Mouse (Mus musculus) forebrain, embryonic 15.5 days (tissue): ENCODE data around the gene Magi1. TPM values are rescaled to one million over a fixed set of nuclear protein-coding genes. Genes with fewer than 3 reads are reported as not detected.

Experiments used
- ATAC-seq: fragments of 200-750 bp; cut with Nextera tagmentation; replicated peaks from 2 replicates; pipeline ENCODE4 v1.8.0; 2017; ENCODE audit warnings: mild to moderate bottlenecking, moderate TSS enrichment, moderate library complexity
- H3K27ac ChIP-seq: fragments of 300-500 bp; sonication (generic); replicated peaks from 2 replicates; pipeline ENCODE4 v1.5.1; 2015; ENCODE audit warnings: mild to moderate bottlenecking, inconsistent platforms
- H3K27me3 ChIP-seq: fragments of 300-500 bp; sonication (generic); 2 replicates; pipeline ENCODE4 v1.6.1; 2015; ENCODE audit warnings: inconsistent platforms
- H3K36me3 ChIP-seq: fragments of 300-500 bp; sonication (generic); 2 replicates; pipeline ENCODE4 v1.6.1; 2015; ENCODE audit warnings: mild to moderate bottlenecking, inconsistent platforms
- H3K4me1 ChIP-seq: fragments of 300-500 bp; sonication (generic); 2 replicates; pipeline ENCODE4 v1.6.1; 2015; ENCODE audit warnings: inconsistent platforms
- H3K4me2 ChIP-seq: fragments of 300-500 bp; sonication (generic); replicated peaks from 2 replicates; pipeline ENCODE4 v1.6.1; 2015; ENCODE audit warnings: mild to moderate bottlenecking, inconsistent platforms
- H3K4me3 ChIP-seq: fragments of 300-500 bp; sonication (generic); 2 replicates; pipeline ENCODE4 v1.5.1; 2015; ENCODE audit warnings: mild to moderate bottlenecking, inconsistent platforms
- H3K9ac ChIP-seq: fragments of 300-500 bp; sonication (generic); replicated peaks from 2 replicates; pipeline ENCODE4 v1.6.1; 2015; ENCODE audit warnings: mild to moderate bottlenecking, inconsistent platforms
- H3K9me3 ChIP-seq: fragments of 300-500 bp; sonication (generic); 2 replicates; pipeline ENCODE4 v1.6.1; 2016; ENCODE audit warnings: inconsistent platforms
- WGBS: fragments of 180-500 bp; shearing (Covaris S2); methylation state at CpG from one replicate; pipeline ENCODE4 v1.1.7; 2015; ENCODE audit warnings: mixed read lengths; 5-methylcytosine and 5-hydroxymethylcytosine counted together
- polyA plus RNA-seq: library from polyadenylated mRNA; unstranded; fragments of >200 nt; fragmentation: Nextera tagmentation; extraction: Ambion mirVana; gene quantifications from 2 replicates; pipeline ENCODE4 v1.2.1, GENCODE M21; 2015

The Magi1 gene
- polyA plus RNA-seq, 1 experiment from 2014 or later = 36.7 TPM

DNA sequence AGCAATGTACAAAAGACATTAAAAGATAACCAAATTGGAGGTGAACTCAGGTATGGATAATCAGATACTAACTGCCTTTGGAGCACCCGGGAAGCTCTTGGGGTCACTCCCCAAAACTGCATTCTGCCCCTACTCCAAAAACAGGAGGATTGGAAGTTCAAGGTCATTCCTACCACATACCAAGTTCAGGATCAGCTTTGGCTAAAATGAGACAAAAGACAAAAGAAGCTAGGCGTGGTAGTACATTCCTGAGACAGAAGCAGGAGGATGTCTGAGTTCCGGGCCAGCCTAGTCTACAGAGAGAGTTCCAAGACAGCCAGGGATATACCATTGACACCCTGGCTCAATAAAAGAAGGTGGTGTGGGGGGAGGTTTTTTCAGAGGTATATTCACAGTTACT is 304.5 kb downstream of the Magi1 start:
- Histone ChIP-seq H3K27ac (no peak overlapping the region), H3K36me3 (no peaks in the 10 kb centered on the region), H3K4me2 (no peak overlapping the region), H3K9ac (no peak overlapping the region), H3K27me3 (no peaks in the 10 kb centered on the region), H3K4me1 (peaks cover 8% of the 10 kb centered on the region), H3K4me3 (no peak overlapping the region), H3K9me3 (no peaks in the 10 kb centered on the region)
- ATAC-seq = no peak
- 88% methylated on average over 3 of the region's 3 CpGs for WGBS

DNA sequence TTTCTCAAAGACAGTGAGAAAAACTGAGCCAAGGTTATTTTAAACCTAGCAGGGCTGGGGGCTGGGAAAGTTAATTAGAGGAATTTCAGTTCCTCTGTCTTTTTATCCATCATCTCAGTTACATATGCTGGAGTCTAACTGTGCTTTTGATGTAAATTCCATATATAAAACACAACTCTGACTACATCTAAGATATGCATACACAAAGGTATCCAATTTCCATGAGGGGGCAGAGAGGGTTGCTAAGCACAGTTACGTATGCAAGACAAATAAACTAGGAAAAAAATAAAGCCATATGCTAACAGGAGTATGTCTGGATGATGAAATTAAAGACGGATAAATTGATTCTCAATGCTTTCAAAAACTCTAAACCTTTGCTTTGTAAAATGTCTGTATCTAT is 315.0 kb downstream of the Magi1 start:
- H3K9me3 ChIP-seq = no peaks in the 10 kb centered on the region
- 70% methylated on average over 2 of the region's 2 CpGs for WGBS
- H3K4me3 ChIP-seq = no peak overlapping the region
- no peaks in the 10 kb centered on the region for H3K27me3 ChIP-seq
- no peak overlapping the region for H3K4me2 ChIP-seq
- H3K36me3 ChIP-seq = no peaks in the 10 kb centered on the region
- H3K4me1 ChIP-seq = no peaks in the 10 kb centered on the region
- no peak for ATAC-seq
- no peak overlapping the region for H3K27ac ChIP-seq
- H3K9ac ChIP-seq = no peak overlapping the region

DNA sequence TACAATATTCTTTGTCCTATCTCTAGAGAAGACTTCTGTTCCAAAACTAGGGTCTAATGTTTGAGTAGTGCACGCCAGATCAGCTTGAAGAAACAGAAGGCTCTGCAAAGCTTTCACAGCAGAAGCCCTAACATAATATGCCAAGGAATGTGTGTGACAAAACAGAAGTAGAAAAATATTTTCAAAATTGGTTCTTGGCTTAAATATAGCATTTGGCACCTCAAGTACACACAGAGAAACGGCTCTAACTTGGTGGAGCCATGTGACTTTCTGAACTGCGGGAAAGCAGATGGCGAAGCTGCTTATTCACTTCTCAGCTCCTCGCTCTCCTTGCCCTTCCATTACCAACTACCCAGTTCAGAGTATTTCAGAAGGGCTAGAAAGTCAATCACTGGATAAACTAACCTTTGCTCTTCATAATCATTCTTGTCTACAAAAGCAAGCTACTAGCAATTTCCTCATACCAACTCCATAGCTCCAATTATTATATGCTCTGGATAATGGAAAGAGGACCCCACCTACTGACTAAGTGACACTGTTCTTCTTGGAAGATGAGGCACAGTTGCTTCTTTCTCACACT is 320.9 kb downstream of the Magi1 start:
- H3K4me2 ChIP-seq = no peak overlapping the region
- no peak overlapping the region for H3K9ac ChIP-seq
- 73% methylated on average over 5 of the region's 5 CpGs for WGBS
- ATAC-seq = peak; percentile 48; the same call in 1 of the 2 replicates
- no peaks in the 10 kb centered on the region for H3K27me3 ChIP-seq
- no peaks in the 10 kb centered on the region for H3K36me3 ChIP-seq
- no peaks in the 10 kb centered on the region for H3K9me3 ChIP-seq
- H3K27ac ChIP-seq = no peak overlapping the region
- H3K4me1 ChIP-seq = peaks cover 3% of the 10 kb centered on the region; the same call in 1 of the 2 replicates
- no peak overlapping the region for H3K4me3 ChIP-seq

DNA sequence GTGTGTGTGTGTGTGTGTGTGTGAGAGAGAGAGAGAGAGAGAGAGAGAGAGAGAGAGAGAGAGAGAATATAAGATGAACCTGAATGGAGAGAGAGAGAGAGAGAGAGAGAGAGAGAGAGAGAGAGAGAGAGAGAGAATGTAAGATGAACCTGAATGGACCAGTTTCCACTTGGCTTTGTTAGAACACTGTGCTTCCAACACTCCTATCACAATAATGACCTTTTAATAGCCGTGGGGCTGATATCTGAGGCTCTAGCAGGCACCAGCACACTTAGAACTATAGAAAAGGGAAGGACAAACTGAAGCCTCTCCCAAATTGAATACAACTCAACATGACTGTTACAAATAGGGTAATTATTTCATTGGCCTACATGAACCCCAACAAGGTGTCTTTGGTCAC is 321.9 kb downstream of the Magi1 start:
- Histone ChIP-seq H3K4me1 (peaks cover 12% of the 10 kb centered on the region), H3K27ac (no peak overlapping the region), H3K4me3 (no peak overlapping the region), H3K4me2 (no peak overlapping the region), H3K9ac (no peak overlapping the region), H3K36me3 (no peaks in the 10 kb centered on the region), H3K9me3 (no peaks in the 10 kb centered on the region), H3K27me3 (no peaks in the 10 kb centered on the region)
- no peak for ATAC-seq
- WGBS = 83% methylated on average over 1 of the region's 1 CpGs

GRCm38 (mm10) chr6:93957172-93957571 is 326.5 kb downstream of the Magi1 start:
- H3K27me3 ChIP-seq = no peaks in the 10 kb centered on the region
- ATAC-seq = 0 out of 2 replicates have a peak, but pooled peaks have one; percentile 32
- H3K4me1 ChIP-seq = peaks cover 13% of the 10 kb centered on the region
- 9% methylated on average over 2 of the region's 2 CpGs for WGBS
- no peak overlapping the region for H3K4me3 ChIP-seq
- H3K9me3 ChIP-seq = no peaks in the 10 kb centered on the region
- no peak overlapping the region for H3K4me2 ChIP-seq
- no peaks in the 10 kb centered on the region for H3K36me3 ChIP-seq
- no peak overlapping the region for H3K27ac ChIP-seq
- no peak overlapping the region for H3K9ac ChIP-seq

DNA sequence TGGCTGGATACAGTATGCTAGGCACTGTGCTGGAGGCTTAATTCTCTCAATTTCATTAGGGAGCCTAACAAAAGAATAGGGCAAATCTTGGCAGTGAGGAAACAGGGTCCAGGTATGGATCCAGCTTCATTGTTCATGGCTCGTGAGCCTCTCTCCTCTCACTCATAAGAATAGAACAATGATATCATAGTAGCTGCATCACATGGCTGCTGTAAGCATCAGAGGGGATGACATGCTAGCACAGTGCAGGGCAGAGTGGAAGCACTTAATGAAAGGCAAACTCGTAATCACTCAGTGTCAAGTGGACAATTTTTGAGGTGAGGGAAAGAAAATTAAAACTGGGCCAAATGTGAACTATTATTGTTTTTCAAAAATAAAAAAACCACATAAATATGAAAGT is 337.1 kb downstream of the Magi1 start:
- H3K9ac ChIP-seq = no peak overlapping the region
- WGBS = 38% methylated on average over 2 of the region's 2 CpGs
- no peak overlapping the region for H3K4me2 ChIP-seq
- no peak overlapping the region for H3K4me3 ChIP-seq
- H3K27ac ChIP-seq = no peak overlapping the region
- H3K36me3 ChIP-seq = no peaks in the 10 kb centered on the region
- H3K27me3 ChIP-seq = no peaks in the 10 kb centered on the region
- H3K4me1 ChIP-seq = no peaks in the 10 kb centered on the region
- no peak for ATAC-seq
- H3K9me3 ChIP-seq = no peaks in the 10 kb centered on the region

DNA sequence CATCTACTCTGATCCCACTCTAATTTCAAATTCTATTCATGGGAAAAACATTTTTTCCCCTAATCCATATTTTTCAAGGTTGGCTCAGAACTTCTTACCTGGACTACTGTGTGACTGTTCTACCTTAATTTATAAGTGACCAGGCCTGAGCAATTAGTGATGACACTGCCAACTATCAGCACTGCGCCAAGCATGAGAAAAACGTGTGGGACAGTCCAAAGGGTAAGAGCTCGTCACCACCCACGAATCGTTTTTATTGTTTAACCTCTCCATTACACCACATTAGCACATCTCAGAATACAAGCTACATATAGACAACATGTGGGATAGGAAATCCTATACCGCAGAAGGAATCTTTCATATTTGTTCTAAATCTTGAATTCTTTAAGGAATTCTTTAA is 347.4 kb downstream of the Magi1 start:
- Histone ChIP-seq H3K27ac (no peak overlapping the region), H3K9ac (no peak overlapping the region), H3K4me1 (no peaks in the 10 kb centered on the region)

DNA sequence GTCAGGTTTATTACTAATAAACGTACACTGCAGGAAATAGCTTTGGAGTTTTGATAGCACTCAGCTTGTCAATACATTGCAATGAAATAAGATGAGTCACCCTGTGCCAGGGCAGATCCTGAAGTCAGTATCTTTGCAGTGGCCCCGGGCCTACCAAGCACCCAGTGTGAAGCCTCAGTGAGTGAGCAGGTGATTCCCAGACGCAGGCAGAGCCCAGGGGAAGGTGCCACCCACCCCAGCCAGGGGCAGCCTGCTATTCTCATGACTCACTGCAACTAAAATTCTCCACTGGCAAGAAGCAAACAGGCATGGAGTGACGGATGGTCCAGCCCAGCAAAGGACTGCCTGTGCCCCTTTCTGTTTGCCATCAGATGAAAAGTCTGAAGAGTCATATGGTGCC is 347.9 kb downstream of the Magi1 start:
- Histone ChIP-seq H3K36me3 (no peaks in the 10 kb centered on the region), H3K4me1 (no peaks in the 10 kb centered on the region), H3K27ac (no peak overlapping the region), H3K4me3 (no peak overlapping the region), H3K9ac (no peak overlapping the region), H3K4me2 (no peak overlapping the region), H3K9me3 (no peaks in the 10 kb centered on the region), H3K27me3 (no peaks in the 10 kb centered on the region)
- 83% methylated on average over 4 of the region's 4 CpGs for WGBS
- ATAC-seq = no peak

More for the DNA sequence above, 347.4 kb downstream of the Magi1 start:
- Histone ChIP-seq H3K9me3 (no peaks in the 10 kb centered on the region), H3K27me3 (no peaks in the 10 kb centered on the region), H3K36me3 (no peaks in the 10 kb centered on the region), H3K4me2 (no peak overlapping the region), H3K4me3 (no peak overlapping the region)
- 78% methylated on average over 6 of the region's 6 CpGs for WGBS
- ATAC-seq = no peak

DNA sequence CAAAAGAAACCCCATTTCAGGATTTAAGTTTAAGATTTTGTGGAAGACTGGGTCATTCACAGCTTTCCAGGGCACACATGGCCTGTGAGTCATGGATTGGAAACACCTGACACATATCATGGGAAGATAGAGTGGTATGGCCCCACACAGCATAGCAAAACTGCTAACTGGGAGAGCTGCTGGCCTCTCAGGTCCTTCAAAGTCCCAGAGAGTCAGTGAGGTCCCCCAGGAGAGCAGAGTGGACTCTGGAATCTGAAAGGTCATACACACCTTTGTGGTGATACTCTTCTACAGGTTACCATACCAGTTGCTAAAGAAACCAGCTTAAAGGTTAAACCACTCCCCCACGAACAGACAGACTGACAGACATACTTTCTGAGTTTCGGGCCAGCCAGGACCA is 349.0 kb downstream of the Magi1 start:
- ATAC-seq = no peak
- 74% methylated on average over 2 of the region's 2 CpGs for WGBS
- no peaks in the 10 kb centered on the region for H3K27me3 ChIP-seq

DNA sequence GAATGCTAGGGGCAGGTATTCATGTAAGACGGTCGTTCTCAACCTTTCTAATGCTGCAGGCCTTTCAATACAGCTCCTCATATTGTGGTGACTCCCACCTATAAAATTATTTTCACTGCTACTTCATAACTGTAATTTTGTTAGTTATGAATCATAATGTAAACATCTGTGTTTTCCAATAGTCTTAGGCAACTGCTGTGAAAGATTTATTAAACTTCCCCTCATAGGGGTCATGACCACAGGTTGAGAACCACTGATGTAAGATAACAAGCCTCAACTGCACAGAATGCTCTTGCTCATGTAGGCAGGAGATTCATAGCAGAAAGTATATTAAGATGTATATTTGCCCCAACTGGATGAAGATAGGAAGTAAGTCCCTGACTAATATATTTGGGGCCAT is 359.1 kb downstream of the Magi1 start:
- Histone ChIP-seq H3K27me3 (no peaks in the 10 kb centered on the region), H3K4me2 (no peak overlapping the region)
- no peak for ATAC-seq

More for the DNA sequence above, 349.0 kb downstream of the Magi1 start:
- H3K4me2 ChIP-seq = no peak overlapping the region
- no peaks in the 10 kb centered on the region for H3K4me1 ChIP-seq
- H3K9ac ChIP-seq = no peak overlapping the region
- H3K27ac ChIP-seq = no peak overlapping the region
- H3K4me3 ChIP-seq = no peak overlapping the region
- H3K36me3 ChIP-seq = no peaks in the 10 kb centered on the region
- no peaks in the 10 kb centered on the region for H3K9me3 ChIP-seq

GRCm38 (mm10) chr6:93923972-93924371 is 359.7 kb downstream of the Magi1 start:
- H3K4me3 ChIP-seq = no peak overlapping the region
- H3K4me1 ChIP-seq = 0 out of 2 replicates have a peak, but pooled peaks cover 5% of the 10 kb centered on the region
- H3K4me2 ChIP-seq = no peak overlapping the region
- no peaks in the 10 kb centered on the region for H3K27me3 ChIP-seq
- H3K27ac ChIP-seq = no peak overlapping the region
- WGBS = 39% methylated on average over 3 of the region's 3 CpGs
- H3K9ac ChIP-seq = no peak overlapping the region
- no peaks in the 10 kb centered on the region for H3K36me3 ChIP-seq
- no peaks in the 10 kb centered on the region for H3K9me3 ChIP-seq
- no peak for ATAC-seq

More for the DNA sequence above, 359.1 kb downstream of the Magi1 start:
- WGBS = 91% methylated on average over 2 of the region's 2 CpGs
- no peaks in the 10 kb centered on the region for H3K9me3 ChIP-seq
- 0 out of 2 replicates have a peak, but pooled peaks cover 5% of the 10 kb centered on the region for H3K4me1 ChIP-seq
- H3K9ac ChIP-seq = no peak overlapping the region
- no peak overlapping the region for H3K27ac ChIP-seq
- H3K36me3 ChIP-seq = no peaks in the 10 kb centered on the region
- H3K4me3 ChIP-seq = no peak overlapping the region

DNA sequence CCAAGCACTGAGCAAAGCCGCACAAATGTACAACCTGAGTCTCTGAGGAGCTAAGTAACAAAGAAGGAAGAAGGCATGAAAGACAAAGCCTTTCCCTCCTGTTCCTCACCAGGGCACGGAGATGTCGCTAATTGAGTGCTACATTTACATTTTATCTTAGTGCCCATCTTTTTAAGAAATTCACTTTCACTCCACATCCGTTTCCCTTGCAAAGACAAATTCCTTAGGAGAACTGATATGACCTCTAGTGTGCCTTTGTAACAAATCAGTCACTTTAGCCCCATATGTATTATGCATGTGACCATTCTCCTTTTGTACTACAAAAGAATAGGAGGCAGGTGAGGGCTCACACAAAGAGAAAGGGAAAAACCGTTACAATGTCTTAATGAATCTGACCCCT is 360.4 kb downstream of the Magi1 start:
- H3K4me2 ChIP-seq = no peak overlapping the region
- no peaks in the 10 kb centered on the region for H3K36me3 ChIP-seq
- no peak overlapping the region for H3K4me3 ChIP-seq
- 45% methylated on average over 5 of the region's 5 CpGs for WGBS
- no peak for ATAC-seq
- no peaks in the 10 kb centered on the region for H3K9me3 ChIP-seq
- no peak overlapping the region for H3K9ac ChIP-seq
- H3K4me1 ChIP-seq = 0 out of 2 replicates have a peak, but pooled peaks cover 5% of the 10 kb centered on the region
- no peak overlapping the region for H3K27ac ChIP-seq
- H3K27me3 ChIP-seq = no peaks in the 10 kb centered on the region

DNA sequence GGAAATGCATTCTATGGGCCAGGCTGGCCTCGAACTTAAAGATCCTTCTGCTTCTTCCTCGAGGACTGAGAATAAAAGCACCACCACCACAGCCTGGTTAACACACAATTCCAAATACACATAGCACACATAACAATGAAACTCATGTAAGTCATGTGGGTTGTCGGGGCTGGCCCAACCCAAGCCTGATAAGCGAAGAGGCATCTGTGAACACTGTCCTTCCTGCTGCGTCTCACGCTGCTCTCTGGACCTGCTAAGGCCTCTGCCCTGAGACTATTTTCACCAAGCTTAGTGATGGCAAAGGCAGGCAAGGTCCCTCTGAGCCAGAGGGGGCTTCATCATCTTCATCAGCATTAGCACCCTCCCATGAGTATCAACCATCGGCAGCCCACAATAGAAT is 360.8 kb downstream of the Magi1 start:
- WGBS = 82% methylated on average over 7 of the region's 7 CpGs
- Histone ChIP-seq H3K36me3 (no peaks in the 10 kb centered on the region), H3K9me3 (no peaks in the 10 kb centered on the region), H3K27me3 (no peaks in the 10 kb centered on the region), H3K4me2 (no peak overlapping the region), H3K4me1 (0 out of 2 replicates have a peak, but pooled peaks cover 5% of the 10 kb centered on the region), H3K27ac (no peak overlapping the region), H3K9ac (no peak overlapping the region), H3K4me3 (no peak overlapping the region)
- no peak for ATAC-seq
